Comparison of ENCODE assay signal across 22 mouse cellular contexts in genomic region chr12:86965237-86965799, GRCm38 (mm10). TPM values are rescaled to one million over a fixed set of nuclear protein-coding genes. Genes with fewer than 3 reads are reported as not detected.
DNase-seq lines count a peak whose midpoint lies in the region; ATAC-seq and TF ChIP-seq lines count a peak whose summit lies in the region.
"Had no signal": no experiment of that assay in that cellular context is flagged by ENCODE, and none has a peak within 500 bp of the region (broad histone marks: within the 10 kb centered on the region; RNA-seq: fewer than 3 reads in every experiment).

No protein-coding gene starts in this region.

- H3K9me3 ChIP-seq in hindbrain, postnatal 0 days (ENCODE audit: low read length), result no peaks in the 10 kb centered on the region
- no peaks in the 10 kb centered on the region for H3K9me3 ChIP-seq in hindbrain, embryonic 16.5 days (ENCODE audit: control insufficient read depth, low read length)
- H3K9me3 ChIP-seq in lung, postnatal 0 days (ENCODE audit: low read length), result no peaks in the 10 kb centered on the region
- H3K9me3 ChIP-seq: embryonic facial prominence, embryonic 10.5 days; heart, embryonic 15.5 days; hindbrain, embryonic 13.5 days had no signal

- ATAC-seq in hindbrain, postnatal 0 days, result no peak
- no peak for ATAC-seq in hindbrain, embryonic 16.5 days
- ATAC-seq in lung, postnatal 0 days, result peak; percentile 54
- ATAC-seq: forebrain, embryonic 14.5 days; intestine, embryonic 16.5 days had no signal

- H3K36me3 ChIP-seq in hindbrain, postnatal 0 days (ENCODE audit: insufficient read depth, low read length), result peaks cover 31% of the 10 kb centered on the region
- peaks cover 21% of the 10 kb centered on the region for H3K36me3 ChIP-seq in hindbrain, embryonic 16.5 days (ENCODE audit: control insufficient read depth, insufficient read depth, low read length)
- peaks cover 13% of the 10 kb centered on the region; the same call in 1 of the 2 replicates for H3K36me3 ChIP-seq in lung, postnatal 0 days (ENCODE audit: insufficient read depth, low read length)

- DNase-seq in cerebellum, adult 9-11 months, result peak; percentile 54
- no peak for DNase-seq in cerebellum, adult 8-10 months
- no peak for DNase-seq in hindbrain, postnatal 0 days (ENCODE audit: low spot score)
- peak; percentile 40 for DNase-seq in lung, postnatal 0 days (ENCODE audit: low spot score)
- DNase-seq in lung, postnatal 36 days, result no peak
- no peak for DNase-seq in spleen, adult 18-20 months
- DNase-seq: adrenal gland, adult 2 months; adrenal gland, postnatal 25 days; gastrocnemius, postnatal 14 days; heart, adult 2 months; heart, postnatal 14 days; kidney, adult 8-10 months had no signal

- H3K4me1 ChIP-seq in hindbrain, postnatal 0 days (ENCODE audit: insufficient read depth, low read length), result no peaks in the 10 kb centered on the region; the same call in 1 of the 2 replicates
- H3K4me1 ChIP-seq in hindbrain, embryonic 16.5 days (ENCODE audit: control insufficient read depth, insufficient read depth, low read depth, low read length), result no peaks in the 10 kb centered on the region
- 0 out of 2 replicates have a peak, but pooled peaks cover 3% of the 10 kb centered on the region for H3K4me1 ChIP-seq in lung, postnatal 0 days (ENCODE audit: insufficient read depth, low read depth, low read length)
- H3K4me1 ChIP-seq: embryonic facial prominence, embryonic 10.5 days had no signal

- H3K27ac ChIP-seq in hindbrain, postnatal 0 days, result peak overlapping the region; percentile 16; the same call in 1 of the 2 replicates
- no peak overlapping the region for H3K27ac ChIP-seq in hindbrain, embryonic 16.5 days (ENCODE audit: low read depth, low read length)
- peak overlapping the region; percentile 35; the same call in 1 of the 2 replicates for H3K27ac ChIP-seq in lung, postnatal 0 days (ENCODE audit: low read length)
- H3K27ac ChIP-seq: embryonic facial prominence, embryonic 10.5 days; heart, adult 2 months; heart, embryonic 15.5 days; hindbrain, embryonic 13.5 days had no signal

- H3K27me3 ChIP-seq in hindbrain, postnatal 0 days (ENCODE audit: insufficient read depth, low read length), result no peaks in the 10 kb centered on the region
- no peaks in the 10 kb centered on the region for H3K27me3 ChIP-seq in hindbrain, embryonic 16.5 days (replicated peaks; ENCODE audit: control insufficient read depth, insufficient read depth, low read length)
- H3K27me3 ChIP-seq in lung, postnatal 0 days (replicated peaks; ENCODE audit: insufficient read depth, low read length), result no peaks in the 10 kb centered on the region
- H3K27me3 ChIP-seq: heart, embryonic 15.5 days; hindbrain, embryonic 13.5 days had no signal

- H3K4me3 ChIP-seq in hindbrain, postnatal 0 days (ENCODE audit: low read length), result no peak overlapping the region
- H3K4me3 ChIP-seq in hindbrain, embryonic 16.5 days (ENCODE audit: low read length), result no peak overlapping the region
- H3K4me3 ChIP-seq in lung, postnatal 0 days (ENCODE audit: low read depth, low read length), result no peak overlapping the region
- H3K4me3 ChIP-seq: embryonic facial prominence, embryonic 10.5 days; heart, adult 2 months; heart, embryonic 15.5 days; hindbrain, embryonic 13.5 days had no signal

- 68% methylated on average over 4 of the region's 4 CpGs for WGBS in hindbrain, postnatal 0 days
- WGBS in hindbrain, embryonic 16.5 days, result 79% methylated on average over 4 of the region's 4 CpGs
- 64% methylated on average over 4 of the region's 4 CpGs for WGBS in lung, postnatal 0 days

- no peak for TF ChIP-seq EP300 in lung, postnatal 0 days (IDR thresholded peaks at IDR 0.05)

- no peak for TF ChIP-seq CTCF in hindbrain, postnatal 0 days (IDR thresholded peaks at IDR 0.05; ENCODE audit: low read depth)
- TF ChIP-seq CTCF in lung, postnatal 0 days (IDR thresholded peaks at IDR 0.05), result no peak

- no peak overlapping the region for H3K4me2 ChIP-seq in hindbrain, postnatal 0 days (ENCODE audit: low read depth, low read length)
- no peak overlapping the region for H3K4me2 ChIP-seq in hindbrain, embryonic 16.5 days (ENCODE audit: low read length)
- H3K4me2 ChIP-seq in lung, postnatal 0 days (replicated peaks; ENCODE audit: low read depth, low read length), result no peak overlapping the region
- H3K4me2 ChIP-seq: heart, embryonic 11.5 days; heart, embryonic 15.5 days; hindbrain, embryonic 13.5 days had no signal

- no peak overlapping the region for H3K9ac ChIP-seq in hindbrain, postnatal 0 days (replicated peaks; ENCODE audit: low read length)
- no peak overlapping the region for H3K9ac ChIP-seq in hindbrain, embryonic 16.5 days (ENCODE audit: low read depth, low read length)
- H3K9ac ChIP-seq in lung, postnatal 0 days (replicated peaks; ENCODE audit: low read depth), result no peak overlapping the region
- H3K9ac ChIP-seq: heart, embryonic 15.5 days; hindbrain, embryonic 13.5 days had no signal

RNA-seq across cellular contexts. Expression of gene Cipc, which starts 18.5 kb away (rescaled TPM):
- 51.1 and 55.6 TPM in 2 replicates for total RNA-seq in hindbrain, postnatal 0 days (2014; rRNA removed)
- 27.6 and 29.6 TPM in 2 replicates for polyA plus RNA-seq in hindbrain, postnatal 0 days (2015; fragmentation: Nextera tagmentation; extraction: Ambion mirVana)
- polyA plus RNA-seq in hindbrain, embryonic 16.5 days (2015; fragmentation: Nextera tagmentation; extraction: Ambion mirVana), result 43.4 and 49.0 TPM in 2 replicates
- polyA plus RNA-seq in lung, postnatal 0 days (2015; fragmentation: Nextera tagmentation; extraction: Ambion mirVana), result 12.5 and 14.8 TPM in 2 replicates

RNA-seq across cellular contexts. Expression of gene Zdhhc22, which starts 24.9 kb away (rescaled TPM):
- total RNA-seq in hindbrain, postnatal 0 days (2014; rRNA removed), result 38.6 and 39.4 TPM in 2 replicates
- polyA plus RNA-seq in hindbrain, postnatal 0 days (2015; fragmentation: Nextera tagmentation; extraction: Ambion mirVana), result 21.8 and 25.2 TPM in 2 replicates
- 23.2 and 26.9 TPM in 2 replicates for polyA plus RNA-seq in hindbrain, embryonic 16.5 days (2015; fragmentation: Nextera tagmentation; extraction: Ambion mirVana)
- 0.04 TPM in 1 of 2 replicates, not detected in the other for polyA plus RNA-seq in lung, postnatal 0 days (2015; fragmentation: Nextera tagmentation; extraction: Ambion mirVana)
- total RNA-seq: ES-E14; gastrocnemius, postnatal 14 days; heart, adult 2 months; heart, postnatal 14 days; hematopoietic stem cell, adult 5-6 weeks had no signal
- polyA plus RNA-seq: gonadal fat pad, adult 2 months; heart, adult 2 months; heart, embryonic 11.5 days; heart, embryonic 15.5 days had no signal

RNA-seq across cellular contexts. Expression of gene Tmem63c, which starts 55.8 kb away (rescaled TPM):
- total RNA-seq in hindbrain, postnatal 0 days (2014; rRNA removed), result 23.3 and 25.7 TPM in 2 replicates
- polyA plus RNA-seq in hindbrain, postnatal 0 days (2015; fragmentation: Nextera tagmentation; extraction: Ambion mirVana), result 7.9 and 8.6 TPM in 2 replicates
- polyA plus RNA-seq in hindbrain, embryonic 16.5 days (2015; fragmentation: Nextera tagmentation; extraction: Ambion mirVana), result 11.0 and 11.9 TPM in 2 replicates
- polyA plus RNA-seq in lung, postnatal 0 days (2015; fragmentation: Nextera tagmentation; extraction: Ambion mirVana), result 0.11 and 0.12 TPM in 2 replicates
- total RNA-seq: hematopoietic stem cell, adult 5-6 weeks had no signal
- polyA plus RNA-seq: heart, embryonic 11.5 days had no signal

Comparison
In these comparisons a context has a peak if more than half of its experiments do, and no peak if none do; other contexts are left out.
1. DNase-seq: peak in cerebellum, adult 9-11 months (single experiment) and lung, postnatal 0 days (single experiment); none in cerebellum, adult 8-10 months (single experiment), hindbrain, postnatal 0 days (single experiment), lung, postnatal 36 days (single experiment) and spleen, adult 18-20 months (0 of 2).
2. RNA of gene Zdhhc22, which starts 24.9 kb away (polyA plus RNA-seq): 23.2 to 26.9 TPM in hindbrain, embryonic 16.5 days and 21.8 to 25.2 TPM in hindbrain, postnatal 0 days; 0.04 TPM in lung, postnatal 0 days; every median in the first group is over 10 times any median in the second.